Mouse (Mus musculus): ENCODE results near the gene Olfr365. TPM values are rescaled to one million over a fixed set of nuclear protein-coding genes. Genes with fewer than 3 reads are reported as not detected.

Gene Olfr365
- polyA plus RNA-seq (2015; fragmentation: Nextera tagmentation; extraction: Ambion mirVana) = not detected in 2 replicates

- Histone ChIP-seq H3K27me3 (no peaks in the 10 kb centered on the region), H3K9ac (no peak within 1 kb of the TSS), H3K4me3 (no peak within 1 kb of the TSS), H3K27ac (no peak within 1 kb of the TSS), H3K4me1 (replicated peaks) (no peaks in the 10 kb centered on the region), H3K36me3 (no peaks in the 10 kb centered on the region), H3K4me2 (no peak within 1 kb of the TSS), H3K9me3 (peaks cover 5% of the 10 kb centered on the region)
- WGBS = 85% methylated on average over 3 of the region's 3 CpGs
- ATAC-seq (ENCODE audit: low FRiP score) = no peak
Observed at GRCm38 (mm10) chr2:37187898-37188297, at the start of gene Olfr365. Gene Olfr365, plus strand, starts transcription at chr2:37188198.

GRCm38 (mm10) chr2:37139022-37139421 lies 49.0 kb upstream of the Olfr365 start, which contains the start of gene Olfr364-ps1:
Gene Olfr364-ps1, plus strand, starts transcription at chr2:37139322.
- Histone ChIP-seq H3K4me3 (no peak within 1 kb of the TSS), H3K4me1 (replicated peaks) (no peaks in the 10 kb centered on the region), H3K9me3 (peaks cover 19% of the 10 kb centered on the region; the same call in 1 of the 2 replicates), H3K9ac (no peak within 1 kb of the TSS), H3K27me3 (no peaks in the 10 kb centered on the region), H3K4me2 (no peak within 1 kb of the TSS), H3K36me3 (no peaks in the 10 kb centered on the region), H3K27ac (no peak within 1 kb of the TSS)
- 89% methylated on average over 3 of the region's 3 CpGs for WGBS
- ATAC-seq (ENCODE audit: low FRiP score) = no peak

- no peak within 1 kb of the TSS for H3K4me2 ChIP-seq
- no peaks in the 10 kb centered on the region for H3K4me1 ChIP-seq (replicated peaks)
- ATAC-seq (ENCODE audit: low FRiP score) = no peak
- H3K9ac ChIP-seq = no peak within 1 kb of the TSS
- no peaks in the 10 kb centered on the region for H3K36me3 ChIP-seq
- H3K27ac ChIP-seq = no peak within 1 kb of the TSS
- peaks cover 9% of the 10 kb centered on the region; the same call in 1 of the 2 replicates for H3K9me3 ChIP-seq
- H3K4me3 ChIP-seq = no peak within 1 kb of the TSS
- no peaks in the 10 kb centered on the region for H3K27me3 ChIP-seq
Observed at GRCm38 (mm10) chr2:37211274-37211673, 23.3 kb downstream of the Olfr365 start, which contains the start of gene Olfr366. Gene Olfr366, plus strand, starts transcription at chr2:37211574.

Other genes starting within 250 kb of the Olfr365 start
- gene Olfr357, start 194.4 kb upstream of the Olfr365 start, polyA plus RNA-seq (2015; fragmentation: Nextera tagmentation; extraction: Ambion mirVana) = not detected in 2 replicates
- gene Olfr358, start 178.9 kb upstream of the Olfr365 start, polyA plus RNA-seq (2015; fragmentation: Nextera tagmentation; extraction: Ambion mirVana) = not detected in 2 replicates
- gene Olfr360, start 122.5 kb upstream of the Olfr365 start, polyA plus RNA-seq (2015; fragmentation: Nextera tagmentation; extraction: Ambion mirVana) = not detected in 2 replicates
- not detected in 2 replicates for gene Olfr361, start 98.9 kb upstream of the Olfr365 start, polyA plus RNA-seq (2015; fragmentation: Nextera tagmentation; extraction: Ambion mirVana)
- gene Olfr362, start 70.3 kb upstream of the Olfr365 start, polyA plus RNA-seq (2015; fragmentation: Nextera tagmentation; extraction: Ambion mirVana) = not detected in 2 replicates
- not detected in 2 replicates for gene Olfr364-ps1, start 48.9 kb upstream of the Olfr365 start, polyA plus RNA-seq (2015; fragmentation: Nextera tagmentation; extraction: Ambion mirVana)
- not detected in 2 replicates for gene Olfr366, start 23.4 kb downstream of the Olfr365 start, polyA plus RNA-seq (2015; fragmentation: Nextera tagmentation; extraction: Ambion mirVana)
- not detected in 2 replicates for gene Olfr368, start 138.3 kb downstream of the Olfr365 start, polyA plus RNA-seq (2015; fragmentation: Nextera tagmentation; extraction: Ambion mirVana)
- 74.4 and 77.7 TPM in 2 replicates for gene Pdcl, start 171.1 kb downstream of the Olfr365 start, polyA plus RNA-seq (2015; fragmentation: Nextera tagmentation; extraction: Ambion mirVana)
- gene Rc3h2, start 234.7 kb downstream of the Olfr365 start, polyA plus RNA-seq (2015; fragmentation: Nextera tagmentation; extraction: Ambion mirVana) = 23.1 and 24.6 TPM in 2 replicates

All from hindbrain, embryonic 13.5 days (tissue).